Mouse (Mus musculus) forebrain, embryonic 16.5 days (tissue): ENCODE measurements around the gene Gstt1. TPM values are rescaled to one million over a fixed set of nuclear protein-coding genes. Genes with fewer than 3 reads are reported as not detected.
"Not testable (repeated sequence)": the region's sequence is repeated elsewhere in the genome, so short reads cannot be mapped to it uniquely, and the experiment has no call there.

Source experiments
- ATAC-seq: fragments of 200-750 bp; cut with Nextera tagmentation; 2 replicates; pipeline ENCODE4 v1.8.0; 2017; ENCODE audit warnings: mild to moderate bottlenecking, moderate library complexity
- H3K27ac ChIP-seq: fragments of 300-500 bp; sonication (generic); 2 replicates; pipeline ENCODE4 v1.5.1; 2014; ENCODE audit warnings: low read length, control low read depth
- H3K27me3 ChIP-seq: fragments of 300-500 bp; sonication (generic); replicated peaks from 2 replicates; pipeline ENCODE4 v1.6.1; 2014; ENCODE audit warnings: low read length; ENCODE audit not compliant: control insufficient read depth, insufficient read depth
- H3K36me3 ChIP-seq: fragments of 300-500 bp; sonication (generic); 2 replicates; pipeline ENCODE4 v1.6.1; 2014; ENCODE audit not compliant: control insufficient read depth, insufficient read depth
- H3K4me1 ChIP-seq: fragments of 300-500 bp; sonication (generic); replicated peaks from 2 replicates; pipeline ENCODE4 v1.6.1; 2014; ENCODE audit warnings: low read length; ENCODE audit not compliant: control insufficient read depth, insufficient read depth
- H3K4me2 ChIP-seq: fragments of 300-500 bp; sonication (generic); 2 replicates; pipeline ENCODE4 v1.6.1; 2014; ENCODE audit warnings: mild to moderate bottlenecking, low read length, control low read depth
- H3K4me3 ChIP-seq: fragments of 300-500 bp; sonication (generic); replicated peaks from 2 replicates; pipeline ENCODE4 v1.5.1; 2014; ENCODE audit warnings: mild to moderate bottlenecking, low read length, control low read depth
- H3K9ac ChIP-seq: fragments of 300-500 bp; sonication (generic); replicated peaks from 2 replicates; pipeline ENCODE4 v1.6.1; 2014; ENCODE audit warnings: low read depth, low read length, control low read depth
- H3K9me3 ChIP-seq: fragments of 300-500 bp; sonication (generic); 2 replicates; pipeline ENCODE4 v1.6.1; 2016; ENCODE audit warnings: low read length; ENCODE audit not compliant: control insufficient read depth
- WGBS: fragments of 180-500 bp; shearing (Covaris S2); extraction: QIAGEN DNeasy Blood & Tissue Kit; methylation state at CpG from one replicate; pipeline ENCODE4 v1.1.7; 2014; 5-methylcytosine and 5-hydroxymethylcytosine counted together
- polyA plus RNA-seq: library from polyadenylated mRNA; unstranded; fragments of >200 nt; fragmentation: Nextera tagmentation; extraction: Ambion mirVana; gene quantifications from 2 replicates; pipeline ENCODE4 v1.2.1, GENCODE M21; 2015

Gene Gstt1
- polyA plus RNA-seq = 10.5 and 15.2 TPM in 2 replicates

- Histone ChIP-seq H3K4me3 (peak within 1 kb of the TSS; percentile 47), H3K36me3 (no peaks in the 10 kb centered on the region), H3K9ac (peak within 1 kb of the TSS; percentile 9), H3K27me3 (no peaks in the 10 kb centered on the region; the same call in 1 of the 2 replicates), H3K4me1 (peaks cover 21% of the 10 kb centered on the region), H3K27ac (no peak within 1 kb of the TSS), H3K9me3 (no peaks in the 10 kb centered on the region), H3K4me2 (peak within 1 kb of the TSS; percentile 87)
- WGBS = under 1% methylated on average over 18 of the region's 18 CpGs
- ATAC-seq = peak; percentile 49
Observed at GRCm38 (mm10) chr10:75798176-75798696, at the start of gene Gstt1. TSS of gene Gstt1 (minus strand) at chr10:75798584.

GRCm38 (mm10) chr10:75845306-75845930 is 47.0 kb upstream of the Gstt1 start:
- ATAC-seq = no peak
- no peak overlapping the region for H3K27ac ChIP-seq
- H3K27me3 ChIP-seq = no peaks in the 10 kb centered on the region
- no peaks in the 10 kb centered on the region for H3K36me3 ChIP-seq
- no peaks in the 10 kb centered on the region for H3K4me1 ChIP-seq
- H3K4me2 ChIP-seq = no peak overlapping the region
- no peak overlapping the region for H3K4me3 ChIP-seq
- no peaks in the 10 kb centered on the region for H3K9me3 ChIP-seq
- no peak overlapping the region for H3K9ac ChIP-seq
- WGBS = 86% methylated on average over 6 of the region's 6 CpGs

GRCm38 (mm10) chr10:75844800-75845199 is 46.4 kb upstream of the Gstt1 start:
- Histone ChIP-seq H3K27me3 (no peaks in the 10 kb centered on the region), H3K4me1 (no peaks in the 10 kb centered on the region), H3K4me3 (no peak overlapping the region), H3K9ac (no peak overlapping the region), H3K4me2 (no peak overlapping the region), H3K27ac (no peak overlapping the region), H3K36me3 (no peaks in the 10 kb centered on the region), H3K9me3 (no peaks in the 10 kb centered on the region)
- WGBS = 26% methylated on average over 1 of the region's 1 CpGs
- ATAC-seq = no peak

GRCm38 (mm10) chr10:75843898-75844297 is 45.5 kb upstream of the Gstt1 start:
- WGBS = 85% methylated on average over 6 of the region's 6 CpGs
- ATAC-seq = not testable (repeated sequence)

GRCm38 (mm10) chr10:75839092-75839491 is 40.7 kb upstream of the Gstt1 start:
- ATAC-seq = no peak

More at GRCm38 (mm10) chr10:75843898-75844297, 45.5 kb upstream of the Gstt1 start:
- not testable (repeated sequence) for H3K9me3 ChIP-seq, H3K4me1 ChIP-seq, H3K27me3 ChIP-seq, H3K27ac ChIP-seq, H3K4me2 ChIP-seq, H3K9ac ChIP-seq, H3K36me3 ChIP-seq, H3K4me3 ChIP-seq

GRCm38 (mm10) chr10:75837248-75837759 is 38.9 kb upstream of the Gstt1 start, which contains the start of gene Gstt2:
TSS of gene Gstt2 (minus strand) at chr10:75837424.
- Histone ChIP-seq H3K9ac (peak within 1 kb of the TSS; percentile 74), H3K4me3 (peak within 1 kb of the TSS; percentile 67), H3K27me3 (peaks cover 10% of the 10 kb centered on the region), H3K4me2 (peak within 1 kb of the TSS; percentile 69), H3K36me3 (no peaks in the 10 kb centered on the region), H3K27ac (peak within 1 kb of the TSS; percentile 80), H3K4me1 (peaks cover 30% of the 10 kb centered on the region), H3K9me3 (no peaks in the 10 kb centered on the region)
- peak; percentile 90 for ATAC-seq
- WGBS = 0% methylated on average over 21 of the region's 21 CpGs

More at GRCm38 (mm10) chr10:75839092-75839491, 40.7 kb upstream of the Gstt1 start:
- no peak overlapping the region for H3K9ac ChIP-seq
- H3K9me3 ChIP-seq = no peaks in the 10 kb centered on the region
- WGBS = 90% methylated on average over 10 of the region's 10 CpGs
- H3K4me3 ChIP-seq = no peak overlapping the region
- peaks cover 27% of the 10 kb centered on the region for H3K4me1 ChIP-seq
- no peak overlapping the region for H3K4me2 ChIP-seq
- no peaks in the 10 kb centered on the region for H3K36me3 ChIP-seq
- H3K27me3 ChIP-seq = peaks cover 5% of the 10 kb centered on the region
- no peak overlapping the region for H3K27ac ChIP-seq

GRCm38 (mm10) chr10:75835761-75836531 is 37.6 kb upstream of the Gstt1 start:
- Histone ChIP-seq H3K4me1 (peaks cover 30% of the 10 kb centered on the region), H3K4me2 (peak overlapping the region; percentile 52), H3K9me3 (no peaks in the 10 kb centered on the region), H3K9ac (no peak overlapping the region), H3K36me3 (no peaks in the 10 kb centered on the region), H3K27ac (no peak overlapping the region), H3K4me3 (peak overlapping the region; percentile 37), H3K27me3 (peaks cover 10% of the 10 kb centered on the region)
- 18% methylated on average over 9 of the region's 10 CpGs for WGBS
- ATAC-seq = no peak

- Histone ChIP-seq H3K4me2 (peak overlapping the region; percentile 52), H3K27me3 (peaks cover 10% of the 10 kb centered on the region), H3K27ac (no peak overlapping the region), H3K4me1 (peaks cover 30% of the 10 kb centered on the region), H3K4me3 (peak overlapping the region; percentile 37), H3K9ac (0 out of 2 replicates have a peak overlapping the region, but pooled peaks have one; percentile 24), H3K36me3 (no peaks in the 10 kb centered on the region), H3K9me3 (no peaks in the 10 kb centered on the region)
- 4% methylated on average over 10 of the region's 10 CpGs for WGBS
- 0 out of 2 replicates have a peak, but pooled peaks have one; percentile 34 for ATAC-seq
Observed at GRCm38 (mm10) chr10:75835307-75835706, 36.9 kb upstream of the Gstt1 start.

- Histone ChIP-seq H3K36me3 (no peaks in the 10 kb centered on the region), H3K4me3 (peak overlapping the region; percentile 35), H3K4me1 (peaks cover 30% of the 10 kb centered on the region), H3K4me2 (peak overlapping the region; percentile 52), H3K27me3 (peaks cover 10% of the 10 kb centered on the region), H3K9me3 (no peaks in the 10 kb centered on the region), H3K9ac (peak overlapping the region; percentile 27), H3K27ac (no peak overlapping the region)
- ATAC-seq = no peak
- 10% methylated on average over 9 of the region's 9 CpGs for WGBS
Observed at GRCm38 (mm10) chr10:75834721-75835120, 36.3 kb upstream of the Gstt1 start.
